Mouse (Mus musculus): ENCODE measurements around the gene Galnt12.
A peak's percentile ranks its signal among the peaks of the same experiment; 100 is the strongest.

The Galnt12 gene

DNA sequence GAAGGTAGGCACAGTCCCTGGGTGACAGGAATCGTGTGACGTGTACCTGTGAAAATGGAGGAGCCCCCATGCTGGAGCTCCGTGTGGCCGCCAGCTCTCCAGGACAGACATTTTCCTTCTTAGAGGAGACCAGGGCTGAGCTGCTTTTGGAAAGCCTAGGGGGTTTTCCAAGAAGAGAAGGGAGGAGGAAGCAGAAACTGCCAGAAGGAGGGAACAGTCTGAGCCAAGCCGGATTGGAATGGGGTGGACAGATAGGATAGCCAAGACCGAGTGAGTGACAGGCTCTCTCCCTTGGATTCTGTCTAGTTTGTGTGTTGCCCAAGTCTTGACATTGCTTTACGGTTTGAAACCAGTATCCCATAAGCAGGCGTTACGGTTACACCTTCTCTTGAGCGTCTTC, 11.9 kb downstream of the Galnt12 start:
- no peak for DNase-seq

DNA sequence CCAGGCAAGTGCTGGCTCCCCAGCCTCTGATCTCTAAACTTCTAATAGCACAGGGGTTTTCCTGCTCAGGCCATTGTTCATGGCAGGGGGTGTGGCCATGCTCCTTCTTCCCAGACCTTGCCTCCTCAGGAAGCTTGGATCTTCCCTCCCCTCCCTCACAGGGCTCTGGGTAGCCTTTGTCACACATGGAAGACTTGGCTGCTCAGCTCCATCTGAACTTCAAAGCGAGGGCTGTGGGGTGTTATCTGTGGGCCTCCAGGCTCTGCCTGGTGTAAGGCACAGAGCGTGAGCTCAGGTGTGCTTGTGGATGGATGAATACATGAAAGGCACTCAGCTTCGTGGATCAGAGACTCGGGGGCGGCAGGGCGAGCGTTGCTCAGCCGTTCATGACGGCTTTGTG, 20.2 kb downstream of the Galnt12 start:
- DNase-seq = no peak

DNA sequence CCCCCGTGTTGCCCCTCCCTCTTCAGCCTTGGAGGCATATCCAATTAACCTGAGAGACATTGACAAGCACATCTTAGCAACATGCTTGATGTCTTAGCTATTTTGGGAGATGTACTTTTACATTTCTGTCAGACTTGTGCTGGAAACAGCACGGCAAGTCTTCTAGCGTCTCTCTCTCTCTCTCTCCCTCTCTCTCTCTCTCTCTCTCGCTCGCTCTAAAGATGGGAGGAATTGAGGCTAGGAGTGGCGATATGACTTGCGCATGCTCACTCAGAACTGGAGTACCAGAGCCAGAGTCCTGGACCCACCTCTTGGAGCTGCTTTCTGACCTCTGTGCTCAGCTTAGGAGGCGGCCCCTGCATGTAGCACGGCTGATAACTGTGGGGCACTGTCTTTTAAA, 20.9 kb downstream of the Galnt12 start:
- no peak for DNase-seq

DNA sequence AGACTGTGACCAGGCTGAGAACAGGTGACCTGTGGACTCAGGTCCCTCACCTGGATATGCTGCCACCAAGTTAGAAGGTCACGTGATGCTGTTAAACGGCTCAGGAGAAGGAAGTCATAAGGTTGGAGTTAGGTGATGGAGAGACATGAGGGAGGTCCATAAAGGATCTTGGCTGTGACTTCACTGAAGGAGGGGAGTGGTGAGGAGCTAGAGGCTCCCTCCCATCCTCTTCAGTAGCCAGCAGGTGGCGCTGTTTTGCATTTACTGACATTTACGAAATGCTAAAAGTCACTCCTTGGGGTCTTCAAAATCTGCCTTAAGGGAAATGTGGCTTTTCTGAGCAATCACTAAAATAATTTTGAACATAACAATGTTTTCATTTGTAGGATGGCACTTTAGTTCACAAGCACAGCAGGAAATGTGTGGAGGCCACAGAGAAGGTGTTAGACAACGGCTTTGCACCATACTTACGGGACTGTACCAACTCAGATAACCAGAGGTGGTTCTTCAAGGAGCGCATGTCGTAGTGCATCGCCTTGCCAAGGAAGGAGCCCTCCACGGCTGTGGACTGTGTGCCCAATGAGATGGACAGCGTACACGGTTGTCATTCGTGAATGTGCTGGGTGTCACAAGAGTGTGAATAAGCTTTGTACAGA, 30.5 kb downstream of the Galnt12 start:
- DNase-seq = peak; percentile 77

DNA sequence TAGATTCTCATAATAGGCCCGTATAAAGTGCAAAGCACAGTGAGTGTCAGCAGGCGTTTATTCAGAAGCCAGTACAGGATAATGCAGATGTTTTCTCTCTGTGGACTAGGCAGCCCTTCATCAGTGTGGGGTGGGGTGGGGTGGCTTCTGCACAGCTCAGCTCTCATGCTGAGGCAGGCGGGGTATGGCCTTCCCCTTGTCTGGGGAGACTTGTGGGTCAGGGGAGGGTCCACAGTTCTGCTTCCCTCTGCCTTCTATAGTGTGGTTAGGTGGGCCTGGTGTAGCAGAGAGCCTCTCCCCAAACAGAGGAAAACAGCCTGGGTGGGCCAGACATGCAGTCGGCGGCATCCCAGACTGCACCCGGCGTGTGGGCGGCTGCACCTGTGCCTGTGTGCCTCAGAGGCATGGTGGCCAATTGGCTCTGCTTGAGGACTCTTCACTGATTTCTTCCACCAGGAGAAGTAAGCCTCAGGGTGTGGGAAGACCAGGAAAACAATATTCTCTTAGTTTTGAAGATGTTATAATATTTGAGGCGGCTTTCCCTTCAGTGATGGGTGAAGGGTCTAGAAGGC, 32.5 kb downstream of the Galnt12 start:
- DNase-seq = no peak

DNA sequence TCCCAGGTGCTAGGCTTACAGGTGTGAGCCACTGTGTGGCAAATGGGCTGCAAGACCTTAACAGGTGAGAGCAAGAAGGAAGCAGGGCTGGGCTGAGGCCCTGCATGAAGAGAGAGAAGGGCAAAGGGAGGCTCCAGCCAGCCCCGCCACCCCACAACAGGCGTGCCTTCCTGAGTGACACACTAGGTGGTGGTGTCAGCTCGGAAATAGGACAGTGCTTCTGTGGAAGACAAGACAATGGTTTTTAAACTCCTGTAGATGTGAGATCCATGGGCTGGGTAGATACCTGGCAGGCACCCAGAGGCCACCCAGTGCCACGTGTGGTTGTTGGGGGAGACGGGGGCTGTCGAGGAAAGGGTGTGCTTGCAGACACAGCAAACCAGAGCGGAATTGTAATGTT, 36.8 kb downstream of the Galnt12 start:
- peak; percentile 51 for DNase-seq

DNA sequence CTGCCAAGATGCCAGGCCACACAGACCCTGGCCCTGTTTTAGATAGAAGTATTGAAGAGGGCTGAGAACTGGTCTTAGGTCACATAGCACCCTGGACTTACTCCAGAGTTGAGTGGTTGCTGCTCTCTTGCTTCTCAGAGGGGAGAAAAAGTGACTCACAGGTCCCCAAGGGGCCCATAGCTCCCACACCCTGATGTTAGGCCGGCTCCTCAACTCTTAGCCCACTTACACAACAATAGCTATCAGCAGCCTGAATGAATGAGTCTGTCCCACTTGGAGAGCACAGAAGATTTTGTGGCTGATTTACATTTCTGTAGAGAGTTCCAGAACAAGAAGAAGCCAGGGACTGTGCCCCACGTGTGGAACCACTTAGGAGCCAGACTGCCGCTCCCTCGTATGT, 37.9 kb downstream of the Galnt12 start:
- DNase-seq = no peak

DNA sequence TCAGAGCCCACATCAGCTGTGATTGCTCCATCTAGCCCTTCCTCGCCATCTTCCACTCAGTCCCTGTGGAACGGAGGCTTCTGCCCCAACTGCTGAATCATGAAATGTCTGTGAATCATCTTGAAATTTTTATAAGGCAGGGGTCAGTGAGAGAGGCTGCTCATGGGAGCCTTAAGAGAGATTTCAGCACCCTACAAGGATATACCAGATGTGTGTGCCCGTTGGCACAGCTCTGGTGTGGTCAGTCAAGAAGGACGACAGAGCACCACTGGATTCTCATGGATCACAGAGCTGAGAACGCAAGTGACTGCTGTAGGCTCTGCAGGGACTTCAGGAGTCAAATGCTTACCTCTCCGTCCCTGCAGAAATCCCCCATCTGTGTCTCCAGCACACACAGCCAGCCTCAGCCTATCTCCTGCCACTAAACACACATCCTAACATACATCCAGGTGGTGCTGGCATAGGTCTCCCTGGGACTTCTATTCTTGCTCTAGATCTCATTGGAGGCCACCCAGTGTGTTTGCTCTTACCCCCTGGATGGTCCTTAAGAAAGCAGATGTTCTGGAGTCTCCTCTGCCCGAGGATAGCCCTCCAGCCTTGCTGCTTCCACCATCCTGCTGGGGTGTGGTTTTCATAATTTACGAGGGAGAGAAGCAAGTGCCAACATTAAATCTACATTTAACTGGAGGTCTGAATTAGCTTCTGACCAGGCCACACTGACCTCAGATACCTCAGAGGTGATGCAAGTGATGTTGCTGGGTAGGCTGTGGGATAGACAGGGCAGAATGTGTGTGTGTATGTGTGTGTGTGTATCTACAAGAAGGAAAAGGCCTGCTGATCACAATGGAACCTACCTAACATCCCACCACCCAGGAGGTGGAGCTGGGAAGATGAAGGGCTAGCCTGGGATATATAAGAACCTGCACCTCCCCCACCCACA, 38.7 kb downstream of the Galnt12 start:
- DNase-seq = no peak

DNA sequence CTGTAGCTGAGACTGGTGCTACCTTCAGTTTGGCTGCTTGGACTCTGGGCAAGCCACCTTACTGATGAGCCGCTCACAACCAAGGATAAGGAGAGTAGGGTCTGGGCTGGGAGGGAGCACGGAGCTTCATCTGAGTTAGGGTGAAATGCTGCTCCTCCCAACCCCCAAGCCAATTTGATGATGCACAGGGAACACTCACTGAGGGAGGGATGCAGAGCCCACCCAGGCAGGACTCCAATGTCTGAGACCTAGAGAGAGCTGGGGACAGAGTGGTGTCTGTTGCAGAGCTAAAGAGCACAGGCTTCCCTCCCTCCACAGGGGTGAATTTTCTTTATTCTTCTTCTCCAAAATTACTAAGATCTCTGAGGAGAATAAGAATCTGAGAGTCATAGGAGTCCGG, 40.2 kb downstream of the Galnt12 start:
- DNase-seq = no peak

DNA sequence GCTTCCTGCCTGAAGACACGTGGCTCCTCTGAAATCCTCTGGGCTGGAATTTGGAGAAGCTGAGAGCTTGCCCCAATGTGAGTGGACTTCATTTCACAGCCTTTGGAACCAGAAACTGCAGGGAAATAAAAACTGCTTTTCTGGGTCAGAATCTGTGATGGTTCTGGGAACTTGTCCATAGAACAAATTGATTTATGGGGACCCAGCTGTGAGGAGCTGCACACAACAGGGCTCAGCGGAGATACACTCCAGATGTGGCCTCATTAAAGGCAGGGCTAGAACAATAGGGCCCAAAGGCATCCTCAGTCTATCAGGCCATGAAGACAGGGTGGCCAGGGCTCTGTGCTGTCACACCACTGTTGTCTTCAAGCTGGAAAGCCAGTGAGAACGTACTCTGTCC, 40.7 kb downstream of the Galnt12 start:
- DNase-seq = no peak

DNA sequence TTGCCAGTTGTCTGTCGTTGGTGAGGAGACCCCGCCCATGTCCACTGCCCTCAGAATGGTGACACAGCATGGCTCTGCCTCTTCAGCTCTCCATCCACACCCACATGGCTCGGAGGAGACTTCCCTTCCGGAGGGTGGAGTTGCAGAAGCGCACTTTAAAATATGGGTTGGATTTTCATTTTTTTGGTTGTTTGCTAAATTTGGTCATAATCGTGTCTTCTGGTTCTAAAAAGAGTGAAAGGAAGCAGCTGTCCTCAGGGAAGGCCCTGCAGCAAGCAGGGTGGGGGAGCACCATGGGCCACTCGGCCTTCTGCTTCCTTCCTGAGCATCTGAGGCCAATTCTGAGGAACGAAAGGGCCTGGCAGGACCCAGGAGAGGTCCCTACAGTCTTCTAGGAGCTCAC, 45.0 kb downstream of the Galnt12 start:
- DNase-seq = no peak

DNA sequence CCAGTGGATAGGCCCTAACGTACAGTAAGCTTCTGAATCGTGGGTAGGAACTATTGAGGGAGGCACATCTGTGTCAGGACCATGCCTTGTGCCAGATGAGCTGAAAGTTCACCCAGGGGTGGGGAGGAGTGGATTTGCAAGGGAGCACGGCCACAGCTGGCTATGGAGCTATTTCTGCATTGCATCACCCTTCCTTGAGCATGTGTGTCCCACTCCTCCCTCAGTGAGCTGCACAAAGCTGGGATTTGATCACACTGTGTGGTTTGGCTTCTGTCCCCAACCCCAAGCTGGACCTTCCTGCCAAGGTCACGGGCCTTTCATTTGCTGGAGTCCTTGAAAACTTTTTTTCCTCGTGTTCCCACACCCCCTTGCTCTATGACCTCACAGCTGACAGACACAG, 45.8 kb downstream of the Galnt12 start:
- peak; percentile 29 for DNase-seq

DNA sequence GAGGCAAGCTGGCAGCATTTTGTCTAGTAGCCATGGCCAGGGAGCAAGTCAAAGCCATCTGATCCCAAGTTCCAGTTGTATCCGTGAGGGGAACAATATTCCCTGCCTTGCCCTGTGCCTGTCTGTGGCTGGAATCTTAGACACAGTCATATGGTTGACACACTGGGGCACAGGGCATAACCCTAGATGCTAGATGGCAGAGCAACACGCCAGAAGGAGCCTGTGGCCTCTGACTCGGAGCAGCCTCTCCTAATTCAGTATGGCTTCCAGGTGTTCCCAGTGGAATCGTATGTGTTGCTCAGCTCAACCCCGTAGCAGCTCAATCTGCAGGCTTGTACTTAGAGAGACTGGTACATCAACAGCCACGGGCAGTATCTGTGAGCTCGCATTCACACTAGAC, 46.7 kb downstream of the Galnt12 start:
- DNase-seq = no peak

DNA sequence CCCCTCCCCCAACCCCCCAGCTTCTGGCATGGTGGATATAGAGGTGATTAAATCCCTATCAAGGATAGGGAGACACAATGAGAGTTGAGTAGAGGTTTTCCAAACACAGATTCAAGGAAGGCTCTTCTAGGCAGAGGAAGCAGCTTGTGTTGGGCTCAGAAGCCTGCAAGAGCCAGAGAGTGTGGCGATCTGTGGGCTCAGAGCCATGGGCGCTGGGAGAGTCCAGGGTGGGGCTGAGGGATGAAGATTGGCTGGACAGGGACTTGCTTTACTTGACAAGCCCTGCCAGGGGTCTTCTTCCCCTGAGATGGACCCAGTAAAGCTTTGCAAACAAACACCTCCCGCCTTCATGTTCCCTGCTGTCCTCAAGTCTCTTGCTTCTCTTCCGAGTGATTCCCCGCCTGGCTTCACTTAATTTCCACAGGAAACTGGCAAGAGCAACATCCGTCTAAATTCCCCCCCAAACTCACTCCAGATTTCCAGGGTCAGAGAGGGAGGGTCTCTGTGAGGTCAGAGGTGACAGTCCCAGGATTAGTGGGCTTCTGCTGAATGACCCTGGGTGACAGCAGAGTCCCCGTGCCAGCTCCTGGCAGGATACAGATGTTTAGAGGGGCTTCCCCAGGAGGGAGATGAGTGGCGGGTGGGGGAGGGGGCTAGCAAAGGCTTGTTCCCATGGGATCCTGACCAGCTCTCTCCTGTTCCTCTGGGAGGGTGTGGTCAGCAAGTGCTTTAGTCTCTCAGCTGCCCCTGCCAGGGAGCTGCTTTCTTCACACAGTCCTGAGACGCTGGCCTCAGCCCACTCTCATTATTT, 47.5 kb downstream of the Galnt12 start:
- DNase-seq = peak; percentile 20

DNA sequence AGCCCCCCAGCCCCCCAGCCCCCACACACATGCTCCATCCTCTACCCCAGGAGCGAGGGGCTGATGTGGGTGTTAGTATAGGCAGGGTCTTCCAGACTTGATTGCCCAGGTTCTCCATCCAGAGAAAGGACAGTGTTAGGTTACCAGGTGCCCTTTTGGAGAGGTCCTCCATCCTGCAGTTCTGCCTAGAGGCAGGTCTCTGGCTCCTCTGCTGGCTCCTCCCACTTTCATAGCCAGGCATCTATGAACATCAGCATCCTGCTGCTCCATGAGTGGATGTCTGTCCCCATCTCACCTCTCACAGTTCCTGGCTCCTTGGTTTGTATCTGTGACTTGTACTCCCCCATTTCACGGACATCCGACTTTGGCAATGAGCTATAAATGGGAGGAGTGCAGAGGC, 48.6 kb downstream of the Galnt12 start:
- DNase-seq = no peak

DNA sequence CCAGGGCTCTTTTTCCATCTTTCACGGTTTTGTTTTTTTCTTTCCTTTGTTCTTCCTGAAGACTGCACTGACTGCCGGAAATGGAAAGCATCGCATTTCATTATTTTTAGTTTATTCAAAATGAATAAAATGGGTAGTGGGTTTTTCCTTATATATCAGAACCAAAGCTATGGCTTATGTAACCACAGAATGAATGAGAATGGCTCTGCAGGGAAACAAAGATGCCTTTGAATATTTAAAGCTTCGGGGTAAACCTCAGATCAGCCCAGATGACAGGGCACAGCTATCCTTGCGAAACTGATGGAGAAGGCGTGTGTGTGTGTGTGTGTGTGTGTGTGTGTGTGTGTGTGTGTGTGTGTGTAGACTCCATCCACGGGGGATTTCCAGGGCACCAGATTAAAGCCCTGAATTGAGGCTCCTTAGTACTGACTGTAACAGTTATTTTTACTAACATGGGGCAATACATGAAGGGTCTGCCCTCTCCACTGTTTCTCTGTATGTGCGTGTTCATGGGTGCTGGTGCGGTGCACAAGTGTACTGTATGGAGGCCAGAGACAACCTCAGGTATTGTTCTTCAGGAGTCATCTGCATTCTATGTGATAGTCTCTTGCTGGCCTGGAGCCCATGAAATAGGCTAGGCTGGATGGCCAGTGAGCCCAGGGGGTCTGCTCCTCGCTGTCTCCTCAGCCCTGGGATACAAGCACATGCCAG, 49.9 kb downstream of the Galnt12 start:
- DNase-seq = no peak

DNA sequence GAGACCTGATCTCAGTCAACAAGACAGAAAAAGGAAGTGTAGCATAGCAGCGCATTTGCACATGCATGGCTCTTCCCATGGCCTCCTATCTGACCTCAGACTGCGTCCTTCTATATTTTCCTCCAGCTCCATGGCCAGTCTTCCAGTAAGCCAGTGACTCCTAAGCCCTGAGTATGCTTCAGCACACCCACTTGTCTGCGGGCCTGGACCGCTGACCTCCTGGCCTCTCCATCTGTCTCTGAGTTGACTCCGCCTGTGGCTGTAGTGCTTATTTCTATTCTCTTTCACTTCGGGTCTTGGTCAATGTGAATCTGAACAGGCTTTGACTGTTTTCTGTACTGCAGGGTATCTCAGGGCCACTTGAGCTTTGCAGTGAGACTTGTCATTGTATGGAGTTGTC, 52.1 kb downstream of the Galnt12 start:
- no peak for DNase-seq

DNA sequence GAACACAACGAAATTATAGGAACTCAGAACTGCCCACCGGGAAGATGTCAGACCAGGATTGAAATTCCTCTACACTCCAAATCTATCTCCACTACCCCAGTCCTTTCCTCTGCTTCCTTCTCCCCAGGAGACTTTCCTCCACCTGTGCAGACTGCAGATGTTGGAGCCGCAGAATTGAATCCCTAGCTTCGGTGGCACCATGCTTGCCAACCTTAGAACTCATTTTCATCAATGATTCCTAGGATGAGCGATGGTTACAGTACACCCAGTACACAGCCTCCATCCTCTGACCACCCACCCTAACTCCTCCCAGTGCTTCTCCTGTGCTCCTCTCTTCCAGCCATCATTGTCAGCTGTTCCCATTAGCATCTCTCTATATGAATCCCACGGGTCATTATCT, 53.6 kb downstream of the Galnt12 start:
- DNase-seq = no peak

DNA sequence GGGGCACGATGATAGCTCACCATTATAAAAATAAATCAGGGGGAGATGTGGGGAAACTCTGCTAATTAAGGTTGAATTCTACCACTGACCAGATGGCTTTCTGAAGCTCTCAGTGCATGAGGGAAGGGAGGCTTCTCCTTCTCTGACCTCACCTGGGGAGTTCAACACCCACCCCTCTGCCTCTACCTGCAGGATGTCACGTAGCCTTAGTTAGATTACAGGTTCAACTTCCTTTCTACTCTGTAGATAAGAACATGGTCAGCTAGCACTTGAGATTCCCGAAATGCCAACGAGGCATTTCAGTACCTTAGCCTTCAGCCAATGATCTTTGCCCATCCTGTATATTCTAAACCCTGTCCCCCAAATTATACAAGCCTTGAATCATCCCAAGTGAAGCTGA, 54.9 kb downstream of the Galnt12 start:
- DNase-seq = no peak

DNA sequence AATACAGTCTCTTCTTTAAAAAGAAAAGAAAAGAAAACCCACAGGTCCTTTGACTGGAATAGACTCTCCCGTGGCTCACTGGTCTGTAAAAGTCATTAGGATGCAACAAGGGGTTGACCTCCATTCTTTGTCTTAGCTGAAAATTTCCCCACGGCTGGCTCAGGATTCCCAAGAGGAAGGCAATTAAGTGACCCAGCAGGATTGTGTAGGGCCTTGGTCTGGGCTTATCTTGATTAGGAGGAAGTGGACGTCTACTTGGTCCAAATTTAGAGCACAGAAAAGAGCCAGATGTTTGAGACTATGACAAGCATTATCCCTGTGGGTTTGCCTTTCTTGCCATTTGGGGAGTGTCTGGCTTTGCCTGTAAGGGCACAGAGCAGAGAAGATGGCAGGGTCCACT, 58.3 kb downstream of the Galnt12 start:
- DNase-seq = no peak

DNA sequence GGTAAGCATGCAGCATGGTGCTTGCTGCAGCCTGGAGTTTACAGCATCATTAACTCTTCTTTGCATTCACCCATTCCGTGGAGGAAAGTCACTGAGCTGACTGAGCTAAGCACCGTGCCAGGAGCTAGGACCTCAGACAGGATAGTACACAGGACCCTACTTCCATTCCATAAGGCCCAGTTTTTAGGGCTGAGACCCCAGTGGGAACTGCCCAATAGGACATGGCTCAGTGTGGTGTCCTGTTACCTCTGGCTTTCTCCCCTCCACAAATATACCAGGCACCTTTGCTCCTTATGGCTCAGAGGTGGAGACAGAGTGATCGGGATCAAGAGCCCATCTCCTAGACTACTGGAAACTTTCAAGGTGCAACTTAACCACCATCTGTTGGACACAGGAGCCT, 59.1 kb downstream of the Galnt12 start:
- DNase-seq = no peak

DNA sequence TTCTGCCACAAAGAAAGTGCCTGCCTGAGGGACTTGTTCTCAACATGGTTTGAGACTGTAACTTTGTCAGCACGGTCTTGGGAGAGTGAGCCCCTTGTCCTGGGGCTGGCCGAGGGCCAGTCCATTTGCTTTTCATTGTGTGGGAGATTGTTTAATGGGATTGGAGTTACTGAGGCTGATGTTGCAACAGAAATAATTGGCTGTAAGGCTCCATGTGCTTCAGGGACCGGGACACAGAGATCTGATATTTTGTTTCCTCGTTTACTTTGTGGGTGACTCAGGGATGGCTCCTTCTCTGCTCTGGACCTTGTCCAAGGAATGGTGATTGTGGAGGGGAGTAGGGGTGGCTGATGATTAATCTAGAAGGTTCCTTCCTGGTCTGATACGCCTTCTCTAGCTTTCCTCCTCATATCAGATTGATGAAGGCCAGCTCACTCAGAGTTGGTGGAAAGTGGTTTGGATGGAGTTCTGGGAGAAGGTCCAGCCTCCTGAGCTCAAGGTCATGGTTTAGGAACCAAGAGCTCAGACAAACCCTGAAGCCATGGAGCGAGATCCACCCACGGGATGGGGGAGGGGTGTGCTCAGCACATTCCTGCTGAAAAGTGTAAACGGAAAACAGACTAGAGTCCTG, 60.0 kb downstream of the Galnt12 start:
- DNase-seq = peak; percentile 48

All from lung, postnatal 14 days (tissue).